Mouse (Mus musculus): ENCODE data around the gene Gpha2. TPM values are rescaled to one million over a fixed set of nuclear protein-coding genes. Genes with fewer than 3 reads are reported as not detected.

Gene Gpha2
- polyA plus RNA-seq, 1 experiment = 0.21 TPM

DNA sequence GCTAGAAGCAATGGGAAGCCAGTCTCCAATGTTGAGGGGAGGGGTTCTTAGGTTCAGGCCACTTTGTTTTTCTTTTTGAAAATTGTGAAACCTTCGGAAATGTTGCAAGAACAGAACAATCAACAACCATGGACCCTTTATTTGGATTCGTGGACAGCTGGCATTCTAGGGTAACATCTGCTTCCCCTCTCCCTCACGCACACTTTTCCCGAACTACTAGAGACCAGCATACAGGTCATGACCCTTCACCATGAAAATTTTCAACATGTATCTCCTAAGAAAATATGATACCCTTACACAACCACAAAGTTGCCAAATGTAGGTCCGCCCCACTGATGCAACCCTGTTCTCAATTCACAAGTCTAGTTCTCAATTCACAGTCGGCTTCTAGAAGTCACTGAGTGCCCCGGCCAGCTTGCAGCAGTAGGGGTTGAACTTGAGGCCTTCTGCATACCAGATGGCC lies 42.5 kb downstream of the Gpha2 start:
- TF ChIP-seq CTCF (IDR thresholded peaks at IDR 0.05; ENCODE audit: extremely low read depth, insufficient read depth, low read length) (no peak), POLR2A (IDR thresholded peaks at IDR 0.05; ENCODE audit: extremely low read depth, insufficient read depth, low read length) (no peak)
- Histone ChIP-seq H3K27ac (ENCODE audit: insufficient read depth, low read length) (no peak overlapping the region), H3K4me1 (ENCODE audit: control insufficient read depth, insufficient read depth, low read length) (peaks cover 3% of the 10 kb centered on the region; the same call in 1 of the 2 replicates), H3K4me3 (ENCODE audit: insufficient read depth, low read length) (no peak overlapping the region)

DNA sequence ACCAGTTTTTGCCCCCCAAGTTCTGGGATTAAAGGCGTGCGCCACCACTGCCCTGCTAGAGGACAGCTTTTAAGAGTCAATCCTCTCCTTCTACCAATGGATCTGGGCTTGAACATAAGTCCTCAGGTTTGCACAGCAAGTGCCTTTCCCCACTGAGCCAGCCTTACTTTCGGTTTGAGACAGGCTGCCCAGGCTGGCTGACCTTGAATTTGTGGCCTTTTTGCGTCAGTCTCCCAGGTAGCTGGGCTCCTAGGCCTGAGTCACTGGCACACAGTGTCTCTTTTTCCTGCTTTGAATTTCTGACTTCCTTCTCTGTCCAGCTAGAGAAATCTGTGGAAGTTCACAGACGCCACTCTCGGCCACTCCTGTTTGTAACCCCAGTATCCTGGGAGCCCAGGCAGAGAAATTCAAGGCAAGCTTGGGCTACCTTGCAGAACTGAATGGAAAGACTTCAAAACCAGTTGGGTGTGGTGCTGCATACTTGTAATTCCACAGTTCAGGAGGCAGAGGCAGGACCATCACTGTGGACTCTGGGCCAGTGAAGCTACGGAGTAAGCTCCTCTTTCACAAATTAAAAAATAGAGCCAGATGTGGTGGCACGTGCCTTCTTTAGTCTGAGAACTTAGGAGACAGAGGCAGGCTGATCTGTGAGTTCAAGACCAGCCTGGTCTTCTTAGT lies 43.8 kb downstream of the Gpha2 start:
- TF ChIP-seq POLR2A (IDR thresholded peaks at IDR 0.05; ENCODE audit: extremely low read depth, insufficient read depth, low read length) (no peak), CTCF (IDR thresholded peaks at IDR 0.05; ENCODE audit: extremely low read depth, insufficient read depth, low read length) (no peak)
- Histone ChIP-seq H3K27ac (ENCODE audit: insufficient read depth, low read length) (no peak overlapping the region), H3K4me3 (ENCODE audit: insufficient read depth, low read length) (no peak overlapping the region), H3K4me1 (ENCODE audit: control insufficient read depth, insufficient read depth, low read length) (no peaks in the 10 kb centered on the region)

DNA sequence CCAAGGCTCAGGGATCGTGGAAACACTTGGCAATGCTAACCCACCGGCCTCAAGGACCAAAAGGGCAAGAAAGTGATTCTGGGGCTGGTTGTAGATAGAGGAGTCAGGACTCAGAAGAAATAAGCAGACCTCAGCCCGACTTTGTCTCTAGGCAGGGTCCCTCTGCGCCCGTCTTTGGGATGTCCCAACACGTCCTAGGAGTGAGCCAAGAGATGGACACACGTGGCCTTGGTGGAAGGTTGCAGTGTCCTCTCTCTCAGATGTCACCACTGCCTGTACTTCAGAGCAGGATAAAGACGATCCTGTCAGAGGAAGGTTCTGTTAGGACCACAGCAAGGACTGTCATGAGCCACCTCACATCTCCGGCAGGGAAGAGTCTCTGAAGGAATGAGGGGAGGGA lies 44.5 kb downstream of the Gpha2 start:
- no peak overlapping the region for H3K4me3 ChIP-seq (ENCODE audit: insufficient read depth, low read length)
- H3K27ac ChIP-seq (ENCODE audit: insufficient read depth, low read length) = no peak overlapping the region
- TF ChIP-seq POLR2A (IDR thresholded peaks at IDR 0.05; ENCODE audit: extremely low read depth, insufficient read depth, low read length) (no peak), CTCF (IDR thresholded peaks at IDR 0.05; ENCODE audit: extremely low read depth, insufficient read depth, low read length) (no peak)
- H3K4me1 ChIP-seq (ENCODE audit: control insufficient read depth, insufficient read depth, low read length) = no peaks in the 10 kb centered on the region

DNA sequence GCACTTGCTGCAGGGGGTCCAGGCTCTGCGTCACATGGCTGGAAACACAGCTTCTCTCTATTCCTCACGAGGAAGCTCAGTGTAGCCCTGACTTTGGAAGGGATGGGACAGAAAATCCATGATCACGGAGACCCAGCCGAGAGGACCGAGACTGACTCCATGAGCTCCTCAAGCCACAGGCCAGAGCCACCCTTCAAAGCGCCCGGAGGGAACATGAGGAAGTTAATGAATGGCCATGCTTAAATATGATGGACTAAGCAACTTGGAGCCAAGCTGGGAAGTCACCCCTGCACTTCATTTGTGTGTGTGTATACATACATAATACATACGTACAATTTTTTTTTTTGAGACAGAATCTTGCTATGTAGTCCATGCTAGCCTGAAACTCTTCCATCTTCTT lies 45.0 kb downstream of the Gpha2 start:
- Histone ChIP-seq H3K27ac (ENCODE audit: insufficient read depth, low read length) (no peak overlapping the region), H3K4me1 (ENCODE audit: control insufficient read depth, insufficient read depth, low read length) (no peaks in the 10 kb centered on the region), H3K4me3 (ENCODE audit: insufficient read depth, low read length) (no peak overlapping the region)
- no peak for TF ChIP-seq CTCF (IDR thresholded peaks at IDR 0.05; ENCODE audit: extremely low read depth, insufficient read depth, low read length)
- TF ChIP-seq POLR2A (IDR thresholded peaks at IDR 0.05; ENCODE audit: extremely low read depth, insufficient read depth, low read length) = no peak

DNA sequence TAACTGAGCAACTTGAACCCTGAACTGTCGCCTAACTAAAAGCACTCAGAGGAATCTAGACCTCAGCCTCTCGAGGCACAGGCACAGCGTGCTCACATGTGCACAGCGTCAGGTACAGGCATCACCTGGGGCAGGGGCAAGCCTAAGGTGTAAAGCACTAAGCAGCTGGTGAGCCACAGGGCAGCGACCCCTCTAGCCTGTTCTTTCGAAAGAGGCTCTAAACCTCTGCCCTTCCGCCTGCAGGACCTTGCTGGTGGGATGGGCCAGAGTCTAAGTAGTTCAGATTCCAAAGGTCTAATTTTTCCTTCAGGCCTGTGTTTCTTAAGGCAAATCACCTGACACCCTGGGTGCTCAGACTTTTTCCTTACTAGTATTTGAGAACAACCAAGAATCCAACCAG lies 45.9 kb downstream of the Gpha2 start:
- no peak overlapping the region for H3K27ac ChIP-seq (ENCODE audit: insufficient read depth, low read length)
- TF ChIP-seq POLR2A (IDR thresholded peaks at IDR 0.05; ENCODE audit: extremely low read depth, insufficient read depth, low read length) (no peak), CTCF (IDR thresholded peaks at IDR 0.05; ENCODE audit: extremely low read depth, insufficient read depth, low read length) (no peak)
- no peaks in the 10 kb centered on the region for H3K4me1 ChIP-seq (ENCODE audit: control insufficient read depth, insufficient read depth, low read length)
- H3K4me3 ChIP-seq (ENCODE audit: insufficient read depth, low read length) = no peak overlapping the region

DNA sequence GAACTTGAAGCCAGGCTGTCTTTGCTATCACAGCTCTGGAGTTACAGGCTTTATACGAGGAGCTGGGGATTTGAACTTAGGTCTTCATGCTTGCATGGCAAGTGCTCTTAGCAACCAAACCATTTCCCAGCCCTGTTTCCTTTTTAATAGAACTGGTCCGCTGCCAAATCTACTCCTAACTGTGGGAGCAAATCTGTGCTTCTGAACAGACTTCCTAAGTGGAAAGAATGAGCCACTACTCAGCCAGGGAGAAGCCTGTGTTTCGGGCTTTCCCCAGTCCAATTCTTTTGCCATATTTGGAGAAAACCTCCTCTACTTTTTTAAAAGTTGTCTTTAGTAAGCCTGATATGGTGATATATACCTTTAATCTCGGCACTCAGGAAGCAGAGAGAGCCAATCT lies 46.6 kb downstream of the Gpha2 start:
- H3K4me3 ChIP-seq (ENCODE audit: insufficient read depth, low read length) = no peak overlapping the region
- H3K4me1 ChIP-seq (ENCODE audit: control insufficient read depth, insufficient read depth, low read length) = no peaks in the 10 kb centered on the region
- TF ChIP-seq POLR2A (IDR thresholded peaks at IDR 0.05; ENCODE audit: extremely low read depth, insufficient read depth, low read length) (no peak), CTCF (IDR thresholded peaks at IDR 0.05; ENCODE audit: extremely low read depth, insufficient read depth, low read length) (no peak)
- H3K27ac ChIP-seq (ENCODE audit: insufficient read depth, low read length) = no peak overlapping the region

DNA sequence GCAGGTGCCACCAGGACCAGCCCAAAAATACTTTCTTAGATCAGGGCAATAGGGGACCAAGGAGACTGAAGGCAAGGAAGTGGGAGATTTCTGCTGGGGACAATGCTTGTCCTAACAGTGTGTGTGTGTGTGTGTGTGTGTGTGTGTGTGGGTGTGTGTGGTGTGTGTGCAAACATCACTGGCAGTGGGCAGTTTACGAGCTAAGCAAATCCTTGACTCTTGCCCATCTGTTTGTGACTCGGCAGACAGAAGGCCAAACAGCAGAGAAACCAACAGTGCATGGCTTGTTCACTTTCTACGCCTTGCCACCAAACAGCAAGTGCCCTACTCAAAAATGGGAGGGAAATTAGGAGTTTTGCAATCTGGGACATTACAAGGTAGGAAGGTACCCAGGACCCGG lies 47.4 kb downstream of the Gpha2 start:
- no peak overlapping the region for H3K27ac ChIP-seq (ENCODE audit: insufficient read depth, low read length)
- no peak overlapping the region for H3K4me3 ChIP-seq (ENCODE audit: insufficient read depth, low read length)
- H3K4me1 ChIP-seq (ENCODE audit: control insufficient read depth, insufficient read depth, low read length) = 0 out of 2 replicates have a peak, but pooled peaks cover 2% of the 10 kb centered on the region
- TF ChIP-seq POLR2A (IDR thresholded peaks at IDR 0.05; ENCODE audit: extremely low read depth, insufficient read depth, low read length) (no peak), CTCF (IDR thresholded peaks at IDR 0.05; ENCODE audit: extremely low read depth, insufficient read depth, low read length) (no peak)

DNA sequence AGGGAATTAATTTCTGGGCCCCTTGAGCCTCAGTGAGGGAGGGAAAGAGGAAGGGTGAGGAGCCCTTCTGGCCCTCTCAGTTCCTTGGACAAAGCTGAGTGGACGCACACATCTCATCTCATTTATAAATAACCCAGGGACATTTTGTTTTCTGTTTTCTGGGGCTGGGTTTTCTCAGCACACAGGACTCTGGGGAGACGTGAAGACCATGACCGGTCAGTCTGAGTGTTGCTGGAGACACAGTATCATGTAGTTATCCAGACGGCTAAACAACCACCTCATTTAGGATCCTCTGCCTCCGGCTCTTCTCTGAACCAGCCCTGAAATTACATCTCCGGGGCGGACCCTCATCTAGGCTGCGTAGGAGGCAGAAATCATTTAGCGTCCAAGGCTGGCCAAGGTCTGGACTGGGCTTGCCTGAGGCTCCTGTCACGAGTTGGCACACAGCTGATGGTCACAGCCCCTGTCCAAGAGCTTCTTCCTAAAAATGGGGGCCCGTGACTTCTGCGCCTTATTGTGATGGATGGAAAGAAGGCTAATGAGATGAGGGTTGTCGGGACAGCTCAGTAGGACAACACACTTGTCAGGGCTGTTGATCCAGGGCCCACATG lies 47.9 kb downstream of the Gpha2 start:
- TF ChIP-seq CTCF (IDR thresholded peaks at IDR 0.05; ENCODE audit: extremely low read depth, insufficient read depth, low read length) (no peak), POLR2A (IDR thresholded peaks at IDR 0.05; ENCODE audit: extremely low read depth, insufficient read depth, low read length) (no peak)
- H3K4me1 ChIP-seq (ENCODE audit: control insufficient read depth, insufficient read depth, low read length) = 0 out of 2 replicates have a peak, but pooled peaks cover 5% of the 10 kb centered on the region
- no peak overlapping the region for H3K4me3 ChIP-seq (ENCODE audit: insufficient read depth, low read length)
- no peak overlapping the region for H3K27ac ChIP-seq (ENCODE audit: insufficient read depth, low read length)

DNA sequence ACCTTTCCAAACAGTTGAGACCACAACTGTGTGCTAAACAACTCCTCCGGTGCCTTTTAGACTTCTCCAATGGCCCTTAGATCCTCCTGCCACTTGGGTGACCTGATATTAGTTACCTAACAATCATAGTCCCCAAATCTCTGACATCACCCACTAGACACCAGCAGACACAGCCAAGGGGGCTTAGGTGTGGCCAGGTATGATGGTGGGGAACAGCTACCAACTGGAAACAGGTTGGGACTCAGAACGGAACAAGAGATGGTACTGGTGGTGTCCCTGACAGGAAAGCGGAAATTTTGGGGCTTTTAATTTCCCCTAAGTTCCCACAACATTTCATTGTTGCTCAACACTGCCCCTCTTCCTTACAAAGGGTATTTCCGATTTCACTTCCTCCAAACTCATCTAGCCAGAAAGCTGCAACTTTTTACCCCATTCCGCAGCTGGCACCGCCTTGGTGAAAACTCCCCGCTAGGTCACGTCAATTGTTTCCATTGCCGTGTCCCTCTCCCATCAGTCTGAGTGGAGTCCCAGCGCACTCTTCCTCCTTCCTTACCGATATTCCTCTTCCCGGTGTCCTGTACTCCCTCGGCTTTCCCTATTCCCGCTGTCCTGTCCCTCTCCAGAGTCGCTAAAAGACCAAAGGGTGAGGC lies 49.7 kb downstream of the Gpha2 start:
- TF ChIP-seq POLR2A (IDR thresholded peaks at IDR 0.05; ENCODE audit: extremely low read depth, insufficient read depth, low read length) (no peak), CTCF (IDR thresholded peaks at IDR 0.05; ENCODE audit: extremely low read depth, insufficient read depth, low read length) (no peak)
- Histone ChIP-seq H3K27ac (ENCODE audit: insufficient read depth, low read length) (no peak overlapping the region), H3K4me3 (ENCODE audit: insufficient read depth, low read length) (peak overlapping the region; percentile 83), H3K4me1 (ENCODE audit: control insufficient read depth, insufficient read depth, low read length) (peaks cover 9% of the 10 kb centered on the region; the same call in 1 of the 2 replicates)
